Mouse (Mus musculus) spleen, adult 2 months (tissue): ENCODE results near the gene Nt5c3. TPM values are rescaled to one million over a fixed set of nuclear protein-coding genes. Genes with fewer than 3 reads are reported as not detected.

Experiments used
- DNase-seq, 2 experiments: peaks; one replicate each; pipeline versions ENCODE4 v3.0.0 to v3.0.0-alpha.2; 2012 to 2021; ENCODE audit warnings: low spot score in 2 of 2, low read depth in 1 of 2
- H3K27ac ChIP-seq: fragments of 200-500 bp; 2 replicates; pipeline ENCODE4 v1.5.1; 2012; ENCODE audit warnings: low read length, inconsistent platforms; ENCODE audit not compliant: insufficient read depth
- H3K27me3 ChIP-seq: fragments of 200-500 bp; 2 replicates; pipeline ENCODE4 v1.6.1; 2012; ENCODE audit warnings: mild to moderate bottlenecking, moderate library complexity, low read length, inconsistent platforms; ENCODE audit not compliant: control insufficient read depth, insufficient read depth
- H3K36me3 ChIP-seq: fragments of 200-500 bp; 2 replicates; pipeline ENCODE4 v1.6.1; 2012; ENCODE audit warnings: mild to moderate bottlenecking, low read length, inconsistent platforms; ENCODE audit not compliant: control insufficient read depth, insufficient read depth
- H3K4me1 ChIP-seq: fragments of 200-500 bp; 2 replicates; pipeline ENCODE4 v1.6.1; 2011; ENCODE audit warnings: inconsistent platforms; ENCODE audit not compliant: control insufficient read depth, insufficient read depth, insufficient read length
- H3K4me3 ChIP-seq: fragments of 200-500 bp; 2 replicates; pipeline ENCODE4 v1.5.1; 2011; ENCODE audit warnings: mild to moderate bottlenecking, inconsistent platforms; ENCODE audit not compliant: insufficient read depth, insufficient read length; ENCODE audit errors: extremely low read depth
- CTCF ChIP-seq: fragments of 200-500 bp; IDR thresholded peaks from 2 replicates; pipeline ENCODE4 v1.5.1; 2011; ENCODE audit warnings: mild to moderate bottlenecking, inconsistent platforms; ENCODE audit not compliant: insufficient read depth, insufficient read length, insufficient replicate concordance; ENCODE audit errors: extremely low read depth
- POLR2A ChIP-seq: fragments of 200-500 bp; IDR thresholded peaks from 2 replicates; pipeline ENCODE4 v1.6.1; 2011; ENCODE audit warnings: low read depth, low read length, inconsistent platforms
- WGBS: fragments of 180-500 bp; shearing (Covaris S2); methylation state at CpG from one replicate; pipeline ENCODE4 v1.1.7; 2018; 5-methylcytosine and 5-hydroxymethylcytosine counted together
- polyA plus RNA-seq: library from polyadenylated mRNA; depleted of rRNA; stranded (reverse); fragments of >200 nt; gene quantifications from 2 replicates; pipeline ENCODE4 v1.2.3, GENCODE M21; 2012

Nt5c3 gene
- polyA plus RNA-seq, 1 experiment, result 10.4 TPM

GRCm38 (mm10) chr6:56910910-56911309 lies 12.8 kb downstream of the Nt5c3 start:
- no peaks in the 10 kb centered on the region for H3K27me3 ChIP-seq
- no peak for TF ChIP-seq POLR2A
- TF ChIP-seq CTCF, result no peak
- no peak overlapping the region for H3K27ac ChIP-seq
- no peak for DNase-seq
- no peaks in the 10 kb centered on the region for H3K36me3 ChIP-seq
- H3K4me3 ChIP-seq, result no peak overlapping the region
- 67% methylated on average over 2 of the region's 2 CpGs for WGBS
- H3K4me1 ChIP-seq, result no peaks in the 10 kb centered on the region

- Histone ChIP-seq H3K27me3 (no peaks in the 10 kb centered on the region), H3K27ac (no peak overlapping the region), H3K4me1 (no peaks in the 10 kb centered on the region), H3K4me3 (no peak overlapping the region), H3K36me3 (no peaks in the 10 kb centered on the region)
- 20% methylated on average over 4 of the region's 4 CpGs for WGBS
- peak; percentile 81; the same call in 1 of the 2 replicates for TF ChIP-seq CTCF
- no peak for TF ChIP-seq POLR2A
- peak; percentile 31 to 65 for DNase-seq
Observed at GRCm38 (mm10) chr6:56908912-56909311, 14.8 kb downstream of the Nt5c3 start.

GRCm38 (mm10) chr6:56908397-56908796 lies 15.3 kb downstream of the Nt5c3 start:
- Histone ChIP-seq H3K27ac (no peak overlapping the region), H3K27me3 (no peaks in the 10 kb centered on the region), H3K4me1 (no peaks in the 10 kb centered on the region), H3K4me3 (no peak overlapping the region), H3K36me3 (no peaks in the 10 kb centered on the region)
- 74% methylated on average over 2 of the region's 2 CpGs for WGBS
- DNase-seq, result no peak
- TF ChIP-seq CTCF, result no peak
- no peak for TF ChIP-seq POLR2A

- TF ChIP-seq CTCF (no peak), POLR2A (no peak)
- H3K4me1 ChIP-seq, result no peaks in the 10 kb centered on the region
- H3K36me3 ChIP-seq, result no peaks in the 10 kb centered on the region
- 87% methylated on average over 3 of the region's 3 CpGs for whole genome bisulfite sequencing
- no peak for DNase-seq
- H3K27ac ChIP-seq, result no peak overlapping the region
- no peak overlapping the region for H3K4me3 ChIP-seq
- no peaks in the 10 kb centered on the region for H3K27me3 ChIP-seq
Observed at GRCm38 (mm10) chr6:56907973-56908372, 15.8 kb downstream of the Nt5c3 start.

- no peak for DNase-seq
- Histone ChIP-seq H3K27ac (no peak overlapping the region), H3K4me1 (no peaks in the 10 kb centered on the region), H3K27me3 (no peaks in the 10 kb centered on the region), H3K36me3 (no peaks in the 10 kb centered on the region), H3K4me3 (no peak overlapping the region)
- TF ChIP-seq POLR2A (no peak), CTCF (no peak)
- 86% methylated on average over 8 of the region's 8 CpGs for WGBS
Observed at GRCm38 (mm10) chr6:56906121-56906846, 17.4 kb downstream of the Nt5c3 start.

GRCm38 (mm10) chr6:56905486-56905885 lies 18.2 kb downstream of the Nt5c3 start:
- no peak for DNase-seq
- 98% methylated on average over 5 of the region's 5 CpGs for WGBS
- no peak overlapping the region for H3K4me3 ChIP-seq
- no peaks in the 10 kb centered on the region for H3K27me3 ChIP-seq
- no peak for TF ChIP-seq POLR2A
- no peak for TF ChIP-seq CTCF
- no peaks in the 10 kb centered on the region for H3K4me1 ChIP-seq
- H3K36me3 ChIP-seq, result no peaks in the 10 kb centered on the region
- no peak overlapping the region for H3K27ac ChIP-seq

- Histone ChIP-seq H3K4me1 (no peaks in the 10 kb centered on the region), H3K36me3 (no peaks in the 10 kb centered on the region), H3K27ac (no peak overlapping the region), H3K4me3 (no peak overlapping the region), H3K27me3 (no peaks in the 10 kb centered on the region)
- TF ChIP-seq POLR2A, result no peak
- TF ChIP-seq CTCF, result no peak
- 83% methylated on average over 2 of the region's 2 CpGs for WGBS
- DNase-seq, result no peak
Observed at GRCm38 (mm10) chr6:56904982-56905381, 18.8 kb downstream of the Nt5c3 start.
